Mouse (Mus musculus): Measurements from ENCODE around the gene Cdh10. TPM values are rescaled to one million over a fixed set of nuclear protein-coding genes. Genes with fewer than 3 reads are reported as not detected.

The Cdh10 gene
- polyA plus RNA-seq, 1 experiment, result 0.06 TPM

DNA sequence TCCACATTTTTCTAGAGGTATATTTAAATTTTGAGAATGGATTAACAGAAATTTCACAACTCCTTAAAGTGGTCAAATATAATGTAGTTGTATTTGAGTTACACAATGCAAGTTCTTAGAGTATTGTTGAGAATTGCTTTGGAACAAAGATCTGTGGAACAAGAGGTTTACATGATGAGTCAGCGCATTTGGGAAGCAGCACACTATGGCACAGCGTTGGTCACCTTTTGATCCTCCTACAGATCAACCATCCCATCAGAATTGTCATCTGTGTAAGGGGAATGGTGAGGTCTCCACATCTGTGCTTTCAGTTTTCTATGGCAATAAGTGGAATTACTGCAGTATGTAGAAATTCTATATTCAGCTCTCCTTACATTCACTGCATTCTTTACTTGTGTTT lies 108.2 kb downstream of the Cdh10 start:
- WGBS, result 82% methylated on average over 2 of the region's 2 CpGs
- H3K36me3 ChIP-seq (ENCODE audit: control insufficient read depth, insufficient read depth, low read length), result no peaks in the 10 kb centered on the region
- no peak overlapping the region for H3K4me3 ChIP-seq (ENCODE audit: extremely low read depth, insufficient read depth, insufficient read length)
- H3K27me3 ChIP-seq (ENCODE audit: control insufficient read depth, insufficient read depth, low read length), result no peaks in the 10 kb centered on the region
- no peak for TF ChIP-seq POLR2A (IDR thresholded peaks at IDR 0.05; ENCODE audit: low read depth, low read length)
- no peak for TF ChIP-seq CTCF (IDR thresholded peaks at IDR 0.05; ENCODE audit: extremely low read depth, insufficient read depth, insufficient read length, insufficient replicate concordance)
- DNase-seq (ENCODE audit: low read depth in 1 of 2, low spot score in 2 of 2), result no peak
- H3K27ac ChIP-seq (ENCODE audit: insufficient read depth, low read length), result no peak overlapping the region
- no peaks in the 10 kb centered on the region for H3K4me1 ChIP-seq (ENCODE audit: control insufficient read depth, insufficient read depth, insufficient read length)

DNA sequence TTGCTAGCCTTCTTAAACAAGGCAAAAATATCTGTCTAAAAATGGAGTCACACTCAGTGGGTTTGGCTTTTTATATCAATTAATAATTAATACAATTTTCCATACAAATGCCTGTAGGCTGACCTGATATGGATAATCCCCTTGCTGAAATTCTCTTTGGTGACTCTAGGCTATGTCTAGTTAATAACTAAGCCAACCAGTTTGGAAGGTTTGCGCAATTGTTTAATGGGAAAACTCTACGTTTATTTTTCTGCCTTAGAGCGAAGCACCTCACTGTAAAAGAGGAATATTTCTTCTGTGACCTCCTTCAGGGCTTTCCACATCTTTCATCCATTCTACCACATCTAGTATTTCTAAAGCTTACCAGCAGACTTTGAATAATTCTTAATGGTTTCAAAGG lies 133.5 kb downstream of the Cdh10 start:
- H3K4me1 ChIP-seq (ENCODE audit: control insufficient read depth, insufficient read depth, insufficient read length), result no peaks in the 10 kb centered on the region
- WGBS, result 97% methylated on average over 3 of the region's 3 CpGs

DNA sequence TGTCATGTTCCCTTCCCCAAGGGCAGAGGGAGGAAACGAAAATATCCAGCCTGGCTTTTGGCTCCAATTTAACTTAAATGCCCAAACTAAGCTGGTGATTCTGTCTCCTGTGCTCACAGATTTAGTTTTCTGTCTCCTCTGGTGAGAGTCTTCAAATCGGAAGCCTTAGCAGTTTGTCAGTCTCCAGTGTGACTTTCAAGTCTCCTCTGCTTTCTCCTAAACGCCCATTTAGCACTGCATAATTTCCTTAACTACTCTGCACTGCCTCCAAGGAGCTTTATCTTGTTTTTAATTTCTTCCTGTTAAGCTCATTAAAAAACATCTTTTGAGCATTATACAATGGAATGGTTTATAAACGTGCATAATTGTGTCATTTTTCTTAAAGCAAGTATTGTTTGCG lies 156.3 kb downstream of the Cdh10 start:
- DNase-seq (ENCODE audit: low read depth in 1 of 2, low spot score in 2 of 2), result no peak
- H3K4me3 ChIP-seq (ENCODE audit: extremely low read depth, insufficient read depth, insufficient read length), result no peak overlapping the region

More for the DNA sequence above, 133.5 kb downstream of the Cdh10 start:
- no peak overlapping the region for H3K27ac ChIP-seq (ENCODE audit: insufficient read depth, low read length)
- no peak for TF ChIP-seq CTCF (IDR thresholded peaks at IDR 0.05; ENCODE audit: extremely low read depth, insufficient read depth, insufficient read length, insufficient replicate concordance)
- no peak for TF ChIP-seq POLR2A (IDR thresholded peaks at IDR 0.05; ENCODE audit: low read depth, low read length)
- DNase-seq (ENCODE audit: low read depth in 1 of 2, low spot score in 2 of 2), result no peak
- no peaks in the 10 kb centered on the region for H3K27me3 ChIP-seq (ENCODE audit: control insufficient read depth, insufficient read depth, low read length)
- H3K4me3 ChIP-seq (ENCODE audit: extremely low read depth, insufficient read depth, insufficient read length), result no peak overlapping the region
- no peaks in the 10 kb centered on the region for H3K36me3 ChIP-seq (ENCODE audit: control insufficient read depth, insufficient read depth, low read length)

DNA sequence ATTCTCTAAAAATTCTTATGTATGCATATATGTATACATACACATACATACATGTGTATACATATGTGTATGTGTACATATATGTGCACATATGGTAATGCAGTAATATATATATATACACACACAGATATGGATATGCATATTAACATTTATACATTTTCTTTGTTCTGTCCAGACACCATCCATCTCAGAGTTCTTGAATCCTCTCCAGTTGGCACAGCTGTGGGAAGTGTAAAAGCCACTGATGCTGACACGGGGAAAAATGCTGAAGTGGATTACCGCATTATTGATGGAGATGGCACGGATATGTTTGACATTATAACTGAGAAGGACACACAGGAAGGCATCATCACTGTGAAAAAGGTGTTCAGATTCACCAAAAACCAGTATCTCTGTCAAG lies 166.1 kb downstream of the Cdh10 start:
- TF ChIP-seq CTCF (IDR thresholded peaks at IDR 0.05; ENCODE audit: extremely low read depth, insufficient read depth, insufficient read length, insufficient replicate concordance) (no peak), POLR2A (IDR thresholded peaks at IDR 0.05; ENCODE audit: low read depth, low read length) (no peak)

More for the DNA sequence above, 156.3 kb downstream of the Cdh10 start:
- TF ChIP-seq CTCF (IDR thresholded peaks at IDR 0.05; ENCODE audit: extremely low read depth, insufficient read depth, insufficient read length, insufficient replicate concordance) (no peak), POLR2A (IDR thresholded peaks at IDR 0.05; ENCODE audit: low read depth, low read length) (no peak)
- no peaks in the 10 kb centered on the region for H3K4me1 ChIP-seq (ENCODE audit: control insufficient read depth, insufficient read depth, insufficient read length)
- WGBS, result 53% methylated on average over 5 of the region's 5 CpGs
- no peak overlapping the region for H3K27ac ChIP-seq (ENCODE audit: insufficient read depth, low read length)
- no peaks in the 10 kb centered on the region for H3K36me3 ChIP-seq (ENCODE audit: control insufficient read depth, insufficient read depth, low read length)
- no peaks in the 10 kb centered on the region for H3K27me3 ChIP-seq (ENCODE audit: control insufficient read depth, insufficient read depth, low read length)

DNA sequence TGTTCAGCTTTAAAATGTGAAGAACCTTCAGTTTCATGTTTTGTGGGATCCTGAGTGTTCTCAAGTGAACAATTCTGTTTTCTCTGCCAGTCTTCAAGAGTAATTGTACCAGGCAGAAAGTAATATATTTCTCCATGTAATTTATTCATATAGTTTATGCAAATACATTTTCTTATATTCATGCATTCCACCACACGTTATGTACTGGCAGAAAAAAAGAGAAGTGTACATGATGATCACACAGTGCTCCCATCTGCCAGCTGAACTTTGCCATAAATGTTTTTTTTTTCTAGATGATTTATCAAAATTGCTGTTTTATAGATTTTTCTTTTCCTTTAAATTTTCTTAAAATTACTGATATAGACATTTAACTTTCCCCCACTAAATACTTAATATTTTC lies 168.9 kb downstream of the Cdh10 start:
- WGBS, result 72% methylated on average over 1 of the region's 1 CpGs
- DNase-seq (ENCODE audit: low read depth in 1 of 2, low spot score in 2 of 2), result no peak
- Histone ChIP-seq H3K27me3 (ENCODE audit: control insufficient read depth, insufficient read depth, low read length) (no peaks in the 10 kb centered on the region), H3K4me3 (ENCODE audit: extremely low read depth, insufficient read depth, insufficient read length) (no peak overlapping the region), H3K4me1 (ENCODE audit: control insufficient read depth, insufficient read depth, insufficient read length) (no peaks in the 10 kb centered on the region), H3K27ac (ENCODE audit: insufficient read depth, low read length) (no peak overlapping the region), H3K36me3 (ENCODE audit: control insufficient read depth, insufficient read depth, low read length) (no peaks in the 10 kb centered on the region)
- TF ChIP-seq CTCF (IDR thresholded peaks at IDR 0.05; ENCODE audit: extremely low read depth, insufficient read depth, insufficient read length, insufficient replicate concordance) (no peak), POLR2A (IDR thresholded peaks at IDR 0.05; ENCODE audit: low read depth, low read length) (no peak)

More for the DNA sequence above, 166.1 kb downstream of the Cdh10 start:
- no peak overlapping the region for H3K27ac ChIP-seq (ENCODE audit: insufficient read depth, low read length)
- H3K36me3 ChIP-seq (ENCODE audit: control insufficient read depth, insufficient read depth, low read length), result no peaks in the 10 kb centered on the region
- no peaks in the 10 kb centered on the region for H3K27me3 ChIP-seq (ENCODE audit: control insufficient read depth, insufficient read depth, low read length)
- DNase-seq (ENCODE audit: low read depth in 1 of 2, low spot score in 2 of 2), result no peak
- WGBS, result 86% methylated on average over 3 of the region's 3 CpGs
- H3K4me3 ChIP-seq (ENCODE audit: extremely low read depth, insufficient read depth, insufficient read length), result no peak overlapping the region
- no peaks in the 10 kb centered on the region for H3K4me1 ChIP-seq (ENCODE audit: control insufficient read depth, insufficient read depth, insufficient read length)

DNA sequence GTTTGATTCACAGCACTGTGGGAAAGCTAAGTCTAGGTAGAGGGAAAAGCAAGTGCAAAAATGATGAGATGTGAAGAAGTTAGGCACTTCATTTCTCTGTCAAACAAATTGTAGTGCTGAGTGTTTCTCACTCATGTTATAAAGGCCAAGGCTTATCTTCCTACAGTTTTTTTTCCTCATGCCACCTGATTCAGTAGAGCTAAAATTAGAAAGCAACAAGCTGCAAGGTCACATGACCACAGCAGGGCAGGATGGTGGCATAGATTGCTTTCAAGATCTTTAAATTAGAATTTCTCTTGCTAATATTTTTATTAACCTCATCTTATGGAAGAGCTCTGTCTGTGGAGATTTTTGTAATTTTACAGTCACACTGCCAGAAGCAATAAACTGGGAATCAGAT lies 174.8 kb downstream of the Cdh10 start:
- DNase-seq (ENCODE audit: low read depth in 1 of 2, low spot score in 2 of 2), result no peak
- H3K4me3 ChIP-seq (ENCODE audit: extremely low read depth, insufficient read depth, insufficient read length), result no peak overlapping the region
- no peaks in the 10 kb centered on the region for H3K4me1 ChIP-seq (ENCODE audit: control insufficient read depth, insufficient read depth, insufficient read length)
- H3K27me3 ChIP-seq (ENCODE audit: control insufficient read depth, insufficient read depth, low read length), result no peaks in the 10 kb centered on the region
- H3K27ac ChIP-seq (ENCODE audit: insufficient read depth, low read length), result no peak overlapping the region
- TF ChIP-seq POLR2A (IDR thresholded peaks at IDR 0.05; ENCODE audit: low read depth, low read length), result no peak
- TF ChIP-seq CTCF (IDR thresholded peaks at IDR 0.05; ENCODE audit: extremely low read depth, insufficient read depth, insufficient read length, insufficient replicate concordance), result no peak
- no peaks in the 10 kb centered on the region for H3K36me3 ChIP-seq (ENCODE audit: control insufficient read depth, insufficient read depth, low read length)

DNA sequence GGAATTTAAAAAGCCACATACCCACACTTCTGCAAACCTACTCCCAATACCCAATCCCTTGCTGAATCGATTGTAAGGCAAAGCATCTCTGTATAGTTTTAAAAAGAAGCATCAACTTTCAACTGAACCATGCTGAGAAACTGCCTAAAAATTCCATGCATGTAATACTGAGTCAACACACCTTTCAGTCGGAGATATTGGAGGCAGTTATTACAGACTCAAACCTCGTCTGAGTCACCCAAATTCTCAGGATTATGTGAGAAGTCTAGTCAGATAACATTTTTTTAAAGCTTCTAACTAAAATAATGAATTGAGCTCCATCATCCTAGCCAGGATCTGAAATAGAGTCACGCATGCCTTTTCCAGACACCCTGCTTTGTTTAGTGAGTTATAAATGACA lies 175.5 kb downstream of the Cdh10 start:
- H3K27me3 ChIP-seq (ENCODE audit: control insufficient read depth, insufficient read depth, low read length), result no peaks in the 10 kb centered on the region
- H3K36me3 ChIP-seq (ENCODE audit: control insufficient read depth, insufficient read depth, low read length), result no peaks in the 10 kb centered on the region
- no peak for TF ChIP-seq CTCF (IDR thresholded peaks at IDR 0.05; ENCODE audit: extremely low read depth, insufficient read depth, insufficient read length, insufficient replicate concordance)
- no peak for TF ChIP-seq POLR2A (IDR thresholded peaks at IDR 0.05; ENCODE audit: low read depth, low read length)
- 78% methylated on average over 4 of the region's 4 CpGs for WGBS
- no peaks in the 10 kb centered on the region for H3K4me1 ChIP-seq (ENCODE audit: control insufficient read depth, insufficient read depth, insufficient read length)
- DNase-seq (ENCODE audit: low read depth in 1 of 2, low spot score in 2 of 2), result no peak
- H3K27ac ChIP-seq (ENCODE audit: insufficient read depth, low read length), result no peak overlapping the region
- no peak overlapping the region for H3K4me3 ChIP-seq (ENCODE audit: extremely low read depth, insufficient read depth, insufficient read length)
